Mouse (Mus musculus): ENCODE data around the gene Unc5b. TPM values are rescaled to one million over a fixed set of nuclear protein-coding genes. Genes with fewer than 3 reads are reported as not detected.
"Not testable (repeated sequence)": the region's sequence is repeated elsewhere in the genome, so short reads cannot be mapped to it uniquely, and the experiment has no call there.

The Unc5b gene
- total RNA-seq, 1 experiment from 2014 or later: 0.38 TPM

- ATAC-seq (replicated peaks; ENCODE audit: insufficient number of reproducible peaks, low FRiP score, low TSS enrichment, poor library complexity, severe bottlenecking): no peak
These were observed 55.9 kb downstream of the Unc5b start for GRCm38 (mm10) chr10:60775473-60775872.

GRCm38 (mm10) chr10:60774616-60775015, 56.8 kb downstream of the Unc5b start:
- ATAC-seq (replicated peaks; ENCODE audit: insufficient number of reproducible peaks, low FRiP score, low TSS enrichment, poor library complexity, severe bottlenecking): no peak

- no peak for ATAC-seq (replicated peaks; ENCODE audit: insufficient number of reproducible peaks, low FRiP score, low TSS enrichment, poor library complexity, severe bottlenecking)
These were observed 60.5 kb downstream of the Unc5b start for GRCm38 (mm10) chr10:60770855-60771254.

GRCm38 (mm10) chr10:60768614-60769013, 62.8 kb downstream of the Unc5b start:
- ATAC-seq (replicated peaks; ENCODE audit: insufficient number of reproducible peaks, low FRiP score, low TSS enrichment, poor library complexity, severe bottlenecking): no peak

GRCm38 (mm10) chr10:60767400-60767799, 64.0 kb downstream of the Unc5b start:
- ATAC-seq (replicated peaks; ENCODE audit: insufficient number of reproducible peaks, low FRiP score, low TSS enrichment, poor library complexity, severe bottlenecking): no peak

GRCm38 (mm10) chr10:60762126-60762525, 69.3 kb downstream of the Unc5b start:
- ATAC-seq (replicated peaks; ENCODE audit: insufficient number of reproducible peaks, low FRiP score, low TSS enrichment, poor library complexity, severe bottlenecking): no peak

- peak; percentile 89 for ATAC-seq (replicated peaks; ENCODE audit: insufficient number of reproducible peaks, low FRiP score, low TSS enrichment, poor library complexity, severe bottlenecking)
These were observed 71.0 kb downstream of the Unc5b start for GRCm38 (mm10) chr10:60760377-60760776.

- ATAC-seq (replicated peaks; ENCODE audit: insufficient number of reproducible peaks, low FRiP score, low TSS enrichment, poor library complexity, severe bottlenecking): no peak
These were observed 74.4 kb downstream of the Unc5b start for GRCm38 (mm10) chr10:60756992-60757391.

- ATAC-seq (replicated peaks; ENCODE audit: insufficient number of reproducible peaks, low FRiP score, low TSS enrichment, poor library complexity, severe bottlenecking): no peak
These were observed 75.2 kb downstream of the Unc5b start for GRCm38 (mm10) chr10:60756146-60756545.

- no peak for ATAC-seq (replicated peaks; ENCODE audit: insufficient number of reproducible peaks, low FRiP score, low TSS enrichment, poor library complexity, severe bottlenecking)
These were observed 77.4 kb downstream of the Unc5b start for GRCm38 (mm10) chr10:60753941-60754340.

- ATAC-seq (replicated peaks; ENCODE audit: insufficient number of reproducible peaks, low FRiP score, low TSS enrichment, poor library complexity, severe bottlenecking): no peak
These were observed 78.1 kb downstream of the Unc5b start for GRCm38 (mm10) chr10:60753261-60753660.

- peak; percentile 93 for ATAC-seq (replicated peaks; ENCODE audit: insufficient number of reproducible peaks, low FRiP score, low TSS enrichment, poor library complexity, severe bottlenecking)
These were observed 79.1 kb downstream of the Unc5b start, which contains the start of gene Slc29a3 for GRCm38 (mm10) chr10:60752040-60753020. Slc29a3 (minus strand) TSS chr10:60752794.

GRCm38 (mm10) chr10:60747667-60748212, 83.6 kb downstream of the Unc5b start:
- no peak for ATAC-seq (replicated peaks; ENCODE audit: insufficient number of reproducible peaks, low FRiP score, low TSS enrichment, poor library complexity, severe bottlenecking)

- ATAC-seq (replicated peaks; ENCODE audit: insufficient number of reproducible peaks, low FRiP score, low TSS enrichment, poor library complexity, severe bottlenecking): no peak
These were observed 84.9 kb downstream of the Unc5b start for GRCm38 (mm10) chr10:60746512-60746911.

GRCm38 (mm10) chr10:60744543-60745290, 86.7 kb downstream of the Unc5b start:
- ATAC-seq (replicated peaks; ENCODE audit: insufficient number of reproducible peaks, low FRiP score, low TSS enrichment, poor library complexity, severe bottlenecking): no peak; the same call in 1 of the 2 replicates

- no peak for ATAC-seq (replicated peaks; ENCODE audit: insufficient number of reproducible peaks, low FRiP score, low TSS enrichment, poor library complexity, severe bottlenecking)
These were observed 87.7 kb downstream of the Unc5b start for GRCm38 (mm10) chr10:60743681-60744080.

- ATAC-seq (replicated peaks; ENCODE audit: insufficient number of reproducible peaks, low FRiP score, low TSS enrichment, poor library complexity, severe bottlenecking): no peak
These were observed 88.4 kb downstream of the Unc5b start for GRCm38 (mm10) chr10:60742942-60743341.

- not testable (repeated sequence) for ATAC-seq (replicated peaks; ENCODE audit: insufficient number of reproducible peaks, low FRiP score, low TSS enrichment, poor library complexity, severe bottlenecking)
These were observed 89.1 kb downstream of the Unc5b start for GRCm38 (mm10) chr10:60742296-60742695.

- ATAC-seq (replicated peaks; ENCODE audit: insufficient number of reproducible peaks, low FRiP score, low TSS enrichment, poor library complexity, severe bottlenecking): no peak
These were observed 89.9 kb downstream of the Unc5b start for GRCm38 (mm10) chr10:60741435-60741834.
